In the genomic region with DNA sequence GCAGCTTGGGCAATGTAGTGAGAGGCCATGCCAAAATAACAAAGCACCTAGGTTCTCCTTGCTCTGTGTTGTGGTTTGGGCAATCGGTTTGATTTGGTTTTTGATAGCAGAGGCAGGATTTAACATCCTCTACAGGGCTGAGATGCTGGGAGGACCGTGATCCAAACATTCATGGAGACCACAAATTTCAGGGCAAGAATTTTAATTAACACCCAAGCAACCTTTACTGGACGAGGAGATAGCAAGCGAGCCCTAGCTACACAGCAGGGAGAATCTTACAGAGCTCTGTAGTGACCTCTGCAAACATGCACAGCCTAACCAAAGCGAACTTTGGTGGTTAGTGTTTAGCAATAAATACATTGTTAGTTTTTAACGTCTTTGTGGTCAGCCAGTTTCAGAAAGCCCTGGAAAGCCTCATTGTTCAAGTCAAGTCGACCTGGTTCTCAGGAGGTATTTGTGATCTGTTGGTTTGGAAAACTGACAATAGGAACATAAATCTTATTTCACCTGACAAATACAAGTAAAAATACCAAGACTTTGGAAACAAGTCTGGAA, we compare ENCODE assay signal across 24 mouse cellular contexts.
"Had no signal": no experiment of that assay in that cellular context is flagged by ENCODE, and none has a peak within 500 bp of the region (broad histone marks: within the 10 kb centered on the region; RNA-seq: fewer than 3 reads in every experiment).

No protein-coding gene starts in this region.

- H3K27me3 ChIP-seq: hindbrain, embryonic 13.5 days; hindbrain, embryonic 15.5 days; kidney, embryonic 15.5 days; limb, embryonic 13.5 days; limb, embryonic 15.5 days; liver, embryonic 12.5 days had no signal

- H3K36me3 ChIP-seq: heart, embryonic 10.5 days; heart, embryonic 12.5 days; hindbrain, embryonic 13.5 days; hindbrain, embryonic 15.5 days; kidney, embryonic 15.5 days; limb, embryonic 13.5 days; limb, embryonic 15.5 days; liver, embryonic 12.5 days had no signal

- H3K4me2 ChIP-seq: heart, embryonic 12.5 days; hindbrain, embryonic 13.5 days; hindbrain, embryonic 15.5 days; kidney, embryonic 15.5 days; limb, embryonic 13.5 days; limb, embryonic 15.5 days; liver, embryonic 12.5 days had no signal

- DNase-seq: gastrocnemius, adult 2 months; gastrocnemius, postnatal 10 days; gastrocnemius, postnatal 25 days; heart, adult 18-20 months; heart, postnatal 10 days; heart, postnatal 36 days; kidney, adult 11 months; kidney, adult 2 months; kidney, adult 9 months; kidney, postnatal 14 days; kidney, postnatal 36 days; layer of hippocampus, adult 9-11 months; layer of hippocampus, postnatal 36 days; left cerebral cortex, postnatal 4 days had no signal

- H3K4me3 ChIP-seq: gastrocnemius, adult 2 months; heart, embryonic 10.5 days; heart, embryonic 12.5 days; hindbrain, embryonic 13.5 days; hindbrain, embryonic 15.5 days; kidney, embryonic 15.5 days; limb, embryonic 13.5 days; limb, embryonic 15.5 days; liver, embryonic 12.5 days had no signal

- ATAC-seq: hindbrain, postnatal 0 days; intestine, embryonic 16.5 days; liver, embryonic 12.5 days had no signal
